Mouse (Mus musculus) embryonic facial prominence, embryonic 14.5 days (tissue): ENCODE measurements around the gene Olfr1358. TPM values are rescaled to one million over a fixed set of nuclear protein-coding genes. Genes with fewer than 3 reads are reported as not detected.
"Not testable (repeated sequence)": the region's sequence is repeated elsewhere in the genome, so short reads cannot be mapped to it uniquely, and the experiment has no call there.

Experiments used
- ATAC-seq: fragments of 200-750 bp; cut with Nextera tagmentation; 2 replicates; pipeline ENCODE4 v1.8.0; 2017; ENCODE audit warnings: low read depth, moderate number of reproducible peaks, moderate TSS enrichment
- DNase-seq: peaks from one replicate; pipeline ENCODE4 v3.0.0-alpha.2; 2015; ENCODE audit warnings: low spot score
- H3K27ac ChIP-seq: fragments of 300-500 bp; sonication (generic); replicated peaks from 2 replicates; pipeline ENCODE4 v1.5.1; 2014; ENCODE audit warnings: low read depth, mild to moderate bottlenecking, low read length, moderate library complexity
- H3K27me3 ChIP-seq: fragments of 300-500 bp; sonication (generic); replicated peaks from 2 replicates; pipeline ENCODE4 v1.6.1; 2014; ENCODE audit warnings: low read length; ENCODE audit not compliant: control insufficient read depth, insufficient read depth
- H3K36me3 ChIP-seq: fragments of 300-500 bp; sonication (generic); 2 replicates; pipeline ENCODE4 v1.6.1; 2014; ENCODE audit warnings: low read length, mixed read lengths; ENCODE audit not compliant: control insufficient read depth, insufficient read depth
- H3K4me1 ChIP-seq: fragments of 300-500 bp; sonication (generic); 2 replicates; pipeline ENCODE4 v1.6.1; 2014; ENCODE audit warnings: antibody characterized with exemption, low read length; ENCODE audit not compliant: control insufficient read depth, insufficient read depth
- H3K4me2 ChIP-seq: fragments of 300-500 bp; sonication (generic); 2 replicates; pipeline ENCODE4 v1.6.1; 2014; ENCODE audit warnings: low read depth, mild to moderate bottlenecking, low read length, moderate library complexity, mixed read lengths
- H3K4me3 ChIP-seq: fragments of 300-500 bp; sonication (generic); 2 replicates; pipeline ENCODE4 v1.5.1; 2014; ENCODE audit warnings: low read depth, mild to moderate bottlenecking, low read length
- H3K9ac ChIP-seq: fragments of 300-500 bp; sonication (generic); 2 replicates; pipeline ENCODE4 v1.6.1; 2014; ENCODE audit warnings: low read depth, mild to moderate bottlenecking, low read length, moderate library complexity, mixed read lengths
- H3K9me3 ChIP-seq: fragments of 300-500 bp; sonication (generic); 2 replicates; pipeline ENCODE4 v1.6.1; 2016; ENCODE audit warnings: low read length; ENCODE audit not compliant: control insufficient read depth
- WGBS: fragments of 180-500 bp; shearing (Covaris S2); extraction: QIAGEN DNeasy Blood & Tissue Kit; methylation state at CpG from one replicate; pipeline ENCODE4 v1.1.7; 2014; 5-methylcytosine and 5-hydroxymethylcytosine counted together
- polyA plus RNA-seq: library from polyadenylated mRNA; unstranded; fragments of >200 nt; fragmentation: Nextera tagmentation; extraction: Ambion mirVana; gene quantifications from 2 replicates; pipeline ENCODE4 v1.2.1, GENCODE M21; 2014

The Olfr1358 gene
- polyA plus RNA-seq, 1 experiment from 2014 or later: not detected

GRCm38 (mm10) chr10:78481928-78482499, 35.2 kb upstream of the Olfr1358 start:
- Histone ChIP-seq H3K27ac (no peak overlapping the region), H3K9me3 (no peaks in the 10 kb centered on the region), H3K36me3 (no peaks in the 10 kb centered on the region), H3K4me3 (peak overlapping the region; percentile 51), H3K9ac (peak overlapping the region; percentile 63), H3K27me3 (peaks cover 6% of the 10 kb centered on the region), H3K4me1 (0 out of 2 replicates have a peak, but pooled peaks cover 3% of the 10 kb centered on the region), H3K4me2 (peak overlapping the region; percentile 90)
- ATAC-seq (peak; percentile 97), DNase-seq (peak; percentile 90)
- 2% methylated on average over 25 of the region's 35 CpGs for WGBS

GRCm38 (mm10) chr10:78485369-78485768, 31.9 kb upstream of the Olfr1358 start:
- not testable (repeated sequence) for H3K4me2 ChIP-seq, H3K9ac ChIP-seq, H3K27me3 ChIP-seq, H3K27ac ChIP-seq, H3K36me3 ChIP-seq, ATAC-seq, H3K4me1 ChIP-seq, H3K9me3 ChIP-seq, H3K4me3 ChIP-seq, DNase-seq
- 64% methylated on average over 2 of the region's 2 CpGs for WGBS

GRCm38 (mm10) chr10:78486871-78487270, 30.4 kb upstream of the Olfr1358 start:
- Histone ChIP-seq H3K27me3 (peaks cover 6% of the 10 kb centered on the region), H3K4me3 (no peak overlapping the region), H3K9me3 (no peaks in the 10 kb centered on the region), H3K36me3 (no peaks in the 10 kb centered on the region), H3K4me1 (peaks cover 3% of the 10 kb centered on the region; the same call in 1 of the 2 replicates), H3K27ac (no peak overlapping the region), H3K4me2 (no peak overlapping the region), H3K9ac (no peak overlapping the region)
- ATAC-seq (no peak), DNase-seq (no peak)
- 63% methylated on average over 5 of the region's 5 CpGs for WGBS

- Histone ChIP-seq H3K9me3 (no peaks in the 10 kb centered on the region), H3K27me3 (peaks cover 6% of the 10 kb centered on the region), H3K36me3 (no peaks in the 10 kb centered on the region), H3K9ac (peak overlapping the region; percentile 51; the same call in 1 of the 2 replicates), H3K4me1 (no peaks in the 10 kb centered on the region; the same call in 1 of the 2 replicates), H3K4me2 (peak overlapping the region; percentile 54), H3K4me3 (peak overlapping the region; percentile 24; the same call in 1 of the 2 replicates), H3K27ac (no peak overlapping the region)
- ATAC-seq (peak; percentile 87), DNase-seq (peak; percentile 80)
- WGBS: 10% methylated on average over 26 of the region's 26 CpGs
Measured at GRCm38 (mm10) chr10:78487431-78488086, 29.7 kb upstream of the Olfr1358 start.

GRCm38 (mm10) chr10:78502986-78503733, 14.1 kb upstream of the Olfr1358 start:
- 79% methylated on average over 6 of the region's 6 CpGs for WGBS
- no peaks in the 10 kb centered on the region for H3K36me3 ChIP-seq
- H3K27me3 ChIP-seq: no peaks in the 10 kb centered on the region
- no peak overlapping the region for H3K9ac ChIP-seq
- ATAC-seq (no peak), DNase-seq (no peak)
- no peaks in the 10 kb centered on the region for H3K9me3 ChIP-seq
- no peak overlapping the region for H3K4me2 ChIP-seq
- no peak overlapping the region for H3K4me3 ChIP-seq
- no peaks in the 10 kb centered on the region for H3K4me1 ChIP-seq
- no peak overlapping the region for H3K27ac ChIP-seq

- DNase-seq: no peak
- ATAC-seq: no peak
- H3K4me3 ChIP-seq: no peak overlapping the region
Measured at GRCm38 (mm10) chr10:78519792-78520191, 2.6 kb downstream of the Olfr1358 start.

GRCm38 (mm10) chr10:78520260-78521005, 3.2 kb downstream of the Olfr1358 start:
- no peak for DNase-seq
- H3K4me3 ChIP-seq: no peak overlapping the region
- no peaks in the 10 kb centered on the region for H3K4me1 ChIP-seq
- H3K27ac ChIP-seq: no peak overlapping the region
- H3K4me2 ChIP-seq: no peak overlapping the region
- H3K36me3 ChIP-seq: no peaks in the 10 kb centered on the region
- H3K27me3 ChIP-seq: no peaks in the 10 kb centered on the region
- no peak overlapping the region for H3K9ac ChIP-seq
- WGBS: 60% methylated on average over 17 of the region's 17 CpGs
- no peak for ATAC-seq
- H3K9me3 ChIP-seq: no peaks in the 10 kb centered on the region

More at GRCm38 (mm10) chr10:78519792-78520191, 2.6 kb downstream of the Olfr1358 start:
- Histone ChIP-seq H3K27ac (no peak overlapping the region), H3K4me2 (no peak overlapping the region), H3K9ac (no peak overlapping the region), H3K36me3 (no peaks in the 10 kb centered on the region), H3K9me3 (no peaks in the 10 kb centered on the region), H3K27me3 (no peaks in the 10 kb centered on the region), H3K4me1 (no peaks in the 10 kb centered on the region)
- WGBS: 80% methylated on average over 9 of the region's 9 CpGs

- not testable (repeated sequence) for H3K9ac ChIP-seq
Measured at GRCm38 (mm10) chr10:78525071-78525470, 7.8 kb downstream of the Olfr1358 start.

More at GRCm38 (mm10) chr10:78525071-78525470, 7.8 kb downstream of the Olfr1358 start:
- WGBS: 53% methylated on average over 3 of the region's 3 CpGs
- not testable (repeated sequence) for H3K27ac ChIP-seq, ATAC-seq, H3K27me3 ChIP-seq, H3K4me3 ChIP-seq, H3K4me2 ChIP-seq, DNase-seq, H3K4me1 ChIP-seq, H3K9me3 ChIP-seq, H3K36me3 ChIP-seq
